Mouse (Mus musculus) myocyte (in vitro differentiated cells): ENCODE measurements around the gene Prcd.

Experiments used
- E2F4 ChIP-seq: IDR thresholded peaks from one replicate; pipeline ENCODE4 v1.6.1; 2011; ENCODE audit warnings: mild to moderate bottlenecking, control low read depth, moderate library complexity; ENCODE audit not compliant: insufficient read depth
- MYOG ChIP-seq, 3 experiments: IDR thresholded peaks; one replicate each; pipeline ENCODE4 v1.6.1; 2011; ENCODE audit warnings: control low read depth in 2 of 3, low read depth in 2 of 3, mild to moderate bottlenecking in 2 of 3; ENCODE audit not compliant: insufficient read length in 2 of 3, control insufficient read depth in 1 of 3, insufficient read depth in 1 of 3
- POLR2A ChIP-seq: IDR thresholded peaks from one replicate; pipeline ENCODE4 v1.6.1; 2011; ENCODE audit warnings: low read depth, mild to moderate bottlenecking, control low read depth, moderate library complexity; ENCODE audit not compliant: insufficient read length
- TCF12 ChIP-seq: IDR thresholded peaks from one replicate; pipeline ENCODE4 v1.6.1; 2011; ENCODE audit warnings: mild to moderate bottlenecking, control low read depth; ENCODE audit not compliant: poor library complexity, insufficient read depth, severe bottlenecking
- TCF3 ChIP-seq: IDR thresholded peaks from one replicate; pipeline ENCODE4 v1.6.1; 2011; ENCODE audit warnings: low read depth, control low read depth; ENCODE audit not compliant: insufficient read length
- USF1 ChIP-seq: IDR thresholded peaks from one replicate; pipeline ENCODE4 v1.6.1; 2011; ENCODE audit warnings: low read depth, mild to moderate bottlenecking, control low read depth, moderate library complexity

- no peak for TF ChIP-seq TCF12
- TF ChIP-seq TCF3: no peak
- TF ChIP-seq E2F4: no peak
- no peak for TF ChIP-seq USF1
- TF ChIP-seq POLR2A: no peak
- TF ChIP-seq MYOG (IDR thresholded peaks at IDR 0.05; ENCODE audit: control insufficient read depth in 1 of 3, insufficient read depth in 1 of 3, insufficient read length in 2 of 3, low read depth in 2 of 3): no peak
These were observed 32.6 kb upstream of the Prcd start for GRCm38 (mm10) chr11:116620559-116621253.
